Mouse (Mus musculus) ovary, postnatal 14 days (tissue): ENCODE measurements at regions not wholly inside any gene's neighbourhood (a gene's known extent, or its start where the extent isn't known, plus 50 kb on each side); places are given as distances from the start of the nearest gene placed in this dataset.

Experiments used
- DNase-seq: peaks from one replicate; pipeline ENCODE4 v3.0.0; 2022; ENCODE audit warnings: low spot score

DNA sequence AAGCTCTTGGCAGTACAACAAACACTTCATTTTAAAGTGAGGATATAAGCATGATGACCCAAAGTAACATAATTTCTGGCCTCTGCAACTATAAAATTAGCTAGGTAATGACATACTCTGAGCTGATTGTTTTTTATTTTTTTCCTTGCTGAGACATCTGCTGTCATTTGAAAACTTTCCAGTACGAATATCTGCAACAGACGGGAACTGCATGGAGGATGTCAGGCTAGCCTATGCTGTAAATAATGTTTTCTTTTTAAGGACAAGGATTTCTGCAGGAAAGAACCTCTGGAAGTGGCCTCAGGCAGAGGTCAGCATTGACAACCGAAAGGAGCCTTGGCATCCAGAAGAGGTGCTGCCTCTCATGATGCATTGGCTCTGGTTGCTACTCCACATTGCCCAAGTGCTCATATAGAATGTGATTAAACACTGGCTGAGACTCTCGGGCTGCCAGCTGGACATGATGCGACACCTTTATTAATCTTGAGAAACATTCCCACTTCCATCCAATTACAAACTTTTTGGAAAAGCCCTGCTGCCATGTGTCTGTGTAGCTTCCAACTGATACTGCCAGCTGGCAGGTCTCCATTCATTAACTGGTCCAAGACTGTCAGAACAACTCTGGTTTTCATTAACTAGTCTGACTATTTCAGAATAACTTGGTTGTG is 837.9 kb downstream of the Ryr2 start:
- peak; percentile 17 for DNase-seq

DNA sequence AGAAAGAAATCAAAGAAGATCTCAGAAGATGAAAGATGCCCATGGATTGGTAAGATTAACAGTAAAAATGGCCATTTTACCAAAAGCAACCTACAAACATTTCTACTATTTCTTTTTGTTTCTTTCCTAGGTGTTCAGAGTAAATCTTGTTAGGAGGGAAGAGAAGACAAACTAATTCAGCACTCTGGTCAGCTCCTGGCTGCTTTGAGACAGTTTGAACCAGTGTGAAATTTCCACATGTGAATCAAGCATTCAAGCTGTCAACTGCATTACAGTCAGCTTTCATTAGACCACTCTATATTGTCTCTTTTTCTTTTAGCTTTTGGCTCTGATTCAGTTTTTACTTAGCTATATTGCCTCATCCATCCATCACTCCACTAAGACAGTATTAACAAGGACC is 859.2 kb downstream of the Ryr2 start:
- no peak for DNase-seq

DNA sequence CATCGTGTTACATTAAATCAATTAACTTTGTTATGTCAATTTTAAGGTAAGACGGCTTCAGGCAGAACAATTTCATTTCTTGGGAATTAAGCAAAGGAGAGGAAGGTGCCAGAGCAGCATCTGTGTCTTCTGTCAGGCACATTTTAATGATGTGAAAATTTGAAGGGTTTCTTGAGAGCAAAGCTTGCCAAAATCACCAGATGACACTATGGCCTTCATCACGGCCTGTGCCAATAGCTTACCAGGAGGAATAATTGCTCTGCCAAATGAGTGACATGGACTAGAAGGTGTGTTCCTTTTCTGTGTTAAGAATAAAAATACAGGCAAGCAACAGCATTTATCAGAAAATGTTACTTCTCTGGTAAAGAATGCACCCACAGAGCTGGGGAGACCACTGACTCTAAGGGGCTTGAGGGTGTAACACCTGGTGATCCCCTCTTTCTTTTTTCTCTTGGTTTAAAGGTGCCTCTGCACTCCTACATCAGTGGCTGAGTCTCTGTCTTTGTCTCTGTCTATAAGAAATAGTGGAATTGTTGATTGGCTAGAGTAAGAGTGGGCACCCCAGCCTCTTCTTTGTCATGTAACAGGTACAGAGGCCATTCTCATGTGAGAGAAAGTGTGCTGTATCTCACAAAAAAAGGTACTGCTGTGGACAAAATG is 856.2 kb upstream of the Chrm3 start:
- no peak for DNase-seq

DNA sequence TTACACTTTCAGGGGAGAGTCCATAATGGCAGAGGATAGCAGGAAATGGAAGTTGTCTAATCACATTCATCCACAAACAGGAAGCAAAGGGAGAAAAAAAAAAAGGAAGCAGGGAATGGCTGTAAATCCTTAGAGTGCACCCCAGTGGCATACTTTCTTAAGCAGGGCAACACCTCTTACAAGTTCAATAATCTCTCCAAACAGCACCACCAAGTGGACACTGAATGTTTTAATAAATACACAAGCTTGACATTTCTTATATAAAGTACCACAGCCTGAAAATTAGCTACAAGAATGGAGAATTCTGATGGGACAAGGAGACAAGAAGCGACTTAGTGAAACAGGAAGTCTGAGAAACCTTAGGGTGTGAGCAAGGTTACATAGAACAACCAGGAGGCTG is 849.5 kb upstream of the Chrm3 start:
- DNase-seq, result no peak

DNA sequence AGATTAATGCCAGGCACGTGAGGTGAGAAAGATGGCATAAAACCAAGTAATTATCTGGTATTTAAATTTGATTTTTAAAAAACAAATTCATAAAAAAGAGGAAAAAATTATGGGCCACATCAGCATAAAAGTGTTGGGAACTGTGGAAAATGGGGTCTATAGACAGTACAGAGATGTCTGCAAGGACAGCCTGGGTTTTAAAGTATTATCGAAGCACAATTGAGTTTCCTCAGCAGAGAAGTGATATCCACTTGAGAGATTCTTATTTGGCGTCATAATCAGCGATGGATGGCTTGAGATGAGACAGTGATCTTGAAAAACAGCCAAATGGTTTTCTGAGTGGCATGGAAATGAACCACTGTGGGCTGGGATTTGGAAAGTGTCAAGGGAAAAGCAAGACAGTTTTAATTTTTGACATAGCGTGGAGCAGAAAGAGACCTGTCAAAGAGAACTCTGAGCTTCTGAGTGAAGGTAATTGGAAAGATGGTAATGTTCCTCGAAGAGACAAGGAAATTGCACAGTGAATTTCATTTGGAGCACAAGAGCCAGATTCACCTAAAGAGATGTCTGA is 844.7 kb upstream of the Chrm3 start:
- no peak for DNase-seq

DNA sequence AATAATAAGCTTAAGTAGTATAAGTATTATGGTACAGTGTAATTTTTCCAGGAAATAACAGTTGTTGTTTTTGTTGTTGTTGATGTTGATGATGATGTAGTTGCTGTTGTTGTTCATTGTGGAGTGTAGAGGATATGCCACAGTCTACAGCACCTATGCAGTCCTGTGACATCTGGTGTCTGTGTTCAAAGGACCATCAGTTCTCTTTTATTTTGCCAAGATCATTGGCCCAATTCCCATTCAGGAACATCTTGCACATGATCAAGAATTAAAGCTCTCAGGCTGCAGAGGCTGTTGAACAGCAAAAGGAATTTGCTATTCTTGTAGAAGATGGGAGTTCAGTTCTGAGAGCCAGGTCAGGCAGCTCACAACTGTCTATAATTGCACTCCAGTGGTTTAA is 841.3 kb upstream of the Chrm3 start:
- no peak for DNase-seq

DNA sequence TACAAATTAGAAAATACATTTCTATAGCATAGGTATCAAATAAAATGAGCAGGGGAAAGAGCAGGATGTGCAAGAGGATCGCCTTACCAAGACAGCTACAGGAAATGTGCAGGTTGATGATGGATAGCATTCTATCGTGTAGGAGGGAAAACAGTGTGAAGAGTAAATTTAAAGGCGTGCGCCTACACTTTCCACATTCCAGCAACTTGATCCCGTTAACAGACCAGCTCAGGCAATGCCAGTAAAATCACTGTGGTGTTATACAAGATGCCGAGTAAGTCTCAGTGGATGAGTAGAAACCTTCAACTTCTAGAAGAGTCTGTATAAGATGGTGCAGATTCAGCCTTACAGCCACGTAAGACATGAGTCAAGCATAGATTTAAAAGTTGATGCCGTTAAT is 831.8 kb upstream of the Chrm3 start:
- DNase-seq, result no peak

DNA sequence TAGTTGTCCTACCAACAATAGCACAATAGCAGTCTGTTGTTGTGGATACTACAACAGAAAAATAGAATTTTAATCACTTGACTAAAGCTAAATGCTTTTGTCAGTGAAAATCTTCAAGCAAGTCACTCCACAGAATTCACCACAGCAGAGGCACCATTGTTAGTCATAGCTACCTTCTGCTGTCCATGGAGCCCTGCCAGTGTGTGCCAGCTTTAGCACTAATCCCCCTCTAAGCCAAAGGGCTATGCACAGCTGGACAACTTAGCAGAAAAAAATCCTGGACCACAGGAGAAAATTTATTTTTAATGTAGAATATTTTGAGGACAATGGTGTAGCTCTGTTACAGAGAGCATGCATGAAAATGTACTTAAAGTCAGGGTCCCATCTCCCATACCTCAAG is 820.5 kb upstream of the Chrm3 start:
- no peak for DNase-seq

DNA sequence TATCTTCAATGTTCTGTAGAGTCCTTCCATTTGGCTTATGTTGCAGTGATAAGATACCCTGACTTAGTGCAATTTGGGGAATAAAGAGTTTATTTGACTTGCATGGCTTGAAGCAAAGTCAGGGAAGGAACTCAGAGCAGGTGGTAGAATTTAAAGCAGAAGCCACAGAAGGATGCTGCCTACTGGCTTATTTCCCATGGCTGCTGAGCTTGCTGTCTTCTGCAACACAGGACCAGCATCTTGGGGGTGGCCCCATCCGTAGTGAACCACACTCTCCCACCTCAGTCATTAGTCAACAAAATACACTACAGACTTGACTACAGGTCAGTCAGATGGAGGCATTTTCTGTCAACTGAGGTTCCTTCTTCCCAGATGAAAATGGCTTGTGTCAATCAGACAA is 819.7 kb upstream of the Chrm3 start:
- DNase-seq, result no peak

DNA sequence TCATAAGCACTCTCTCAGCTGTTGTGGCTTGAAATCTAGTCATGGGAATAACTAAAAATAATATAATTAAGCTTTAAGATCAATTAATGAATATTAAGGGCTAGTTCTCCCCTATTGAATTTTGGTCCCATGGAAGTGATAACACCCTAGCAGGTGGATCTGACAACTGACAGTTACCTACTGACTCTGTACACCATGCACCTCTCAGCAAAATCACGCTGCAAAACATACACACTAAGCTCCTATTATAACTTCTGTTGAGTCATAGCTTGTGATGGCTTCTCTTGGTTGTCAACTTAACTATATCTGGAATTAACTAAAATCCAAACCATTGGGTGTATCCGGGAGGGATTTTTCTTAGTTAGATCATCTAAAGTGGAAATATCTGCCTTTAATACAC is 817.9 kb upstream of the Chrm3 start:
- no peak for DNase-seq

DNA sequence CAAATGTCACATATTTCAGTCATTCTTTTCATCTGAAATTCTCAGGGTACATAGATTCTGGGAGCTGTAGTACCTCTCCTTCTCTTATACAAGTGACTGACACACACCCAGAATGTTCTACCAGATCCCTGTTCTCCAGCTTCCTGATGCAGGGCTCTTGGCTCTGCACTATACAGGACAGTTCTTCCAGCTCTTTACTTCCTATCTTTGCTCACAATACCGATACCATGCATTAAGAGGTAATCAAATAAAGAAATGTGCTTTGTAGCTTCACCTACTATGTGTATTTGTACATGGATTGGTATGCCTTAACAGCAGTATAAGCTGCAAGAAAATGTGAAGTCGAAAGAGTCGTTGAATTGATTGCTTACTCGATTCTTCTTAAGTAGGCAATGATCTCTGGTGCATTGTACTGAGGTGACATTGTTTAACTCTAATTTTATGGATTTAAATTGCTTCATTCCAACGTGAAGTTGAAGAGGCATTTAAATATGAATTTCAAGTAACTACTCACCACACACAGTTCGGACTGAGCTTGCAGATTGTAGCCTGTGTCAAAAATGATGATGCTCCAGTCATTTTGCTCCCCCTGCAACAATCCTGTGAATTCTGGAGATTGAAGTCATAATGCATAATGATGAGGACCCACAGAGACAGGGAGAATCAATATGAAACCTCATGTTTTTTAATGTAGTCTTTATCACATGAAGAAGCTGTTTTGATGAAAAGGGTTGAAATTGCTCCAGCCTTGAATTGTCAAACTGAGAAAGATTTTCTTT is 817.2 kb upstream of the Chrm3 start:
- no peak for DNase-seq

DNA sequence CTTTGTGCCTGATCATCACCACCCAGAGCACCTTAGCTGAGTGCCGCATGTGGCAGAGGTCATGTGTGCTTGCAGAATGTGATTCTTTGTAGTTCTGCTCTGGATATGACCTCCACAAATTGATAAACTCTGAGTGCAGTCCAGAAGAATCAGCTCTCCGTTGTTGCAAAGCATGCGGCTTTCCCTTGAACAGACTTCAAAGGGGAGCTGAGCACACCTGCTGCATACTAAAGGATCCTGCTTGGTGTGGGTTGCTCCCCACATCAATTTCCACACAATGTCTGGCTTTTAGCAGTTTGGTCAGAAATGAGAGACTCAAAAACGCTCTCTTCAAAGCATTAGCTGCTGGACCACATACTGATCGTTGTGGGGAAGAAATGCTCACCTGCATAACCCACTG is 806.5 kb upstream of the Chrm3 start:
- DNase-seq, result no peak

DNA sequence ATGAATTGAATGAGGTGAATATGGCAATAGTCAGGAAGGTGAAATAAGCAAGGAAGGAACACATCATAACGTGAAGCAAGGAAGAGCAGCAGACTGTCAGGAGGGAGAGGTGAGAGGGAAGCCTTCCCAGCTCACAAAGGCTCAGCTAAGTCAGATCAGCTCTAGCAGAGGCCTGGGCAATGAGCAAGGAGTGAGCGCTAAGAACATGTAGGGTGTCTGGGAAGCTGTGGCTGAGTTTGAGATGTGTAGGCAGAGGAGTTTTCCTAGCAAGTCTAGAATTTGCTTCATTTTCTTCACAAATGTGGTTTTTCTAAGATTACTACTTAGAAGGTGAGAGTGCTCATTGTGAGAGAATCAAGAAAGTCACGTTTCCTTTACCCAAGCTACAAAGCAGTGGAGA is 803.5 kb upstream of the Chrm3 start:
- no peak for DNase-seq

DNA sequence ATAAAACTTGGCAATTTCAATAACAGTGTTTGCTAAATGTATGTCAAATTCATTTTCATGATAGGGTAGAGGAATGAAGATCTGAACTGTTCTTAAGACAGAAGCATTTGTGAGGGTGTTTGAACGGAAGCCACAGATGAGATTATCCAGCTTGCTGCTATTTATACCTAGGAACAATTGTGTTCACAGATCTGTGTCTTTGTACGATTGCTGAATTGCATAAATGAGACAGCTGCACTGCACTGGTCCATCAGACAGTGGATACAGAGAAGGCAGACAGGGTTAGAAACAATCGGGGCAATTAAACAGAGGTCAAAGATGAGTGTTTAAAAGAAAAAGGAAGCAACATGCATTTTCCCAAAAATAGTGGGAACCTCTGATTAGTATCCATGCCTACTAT is 786.6 kb upstream of the Chrm3 start:
- DNase-seq, result no peak

DNA sequence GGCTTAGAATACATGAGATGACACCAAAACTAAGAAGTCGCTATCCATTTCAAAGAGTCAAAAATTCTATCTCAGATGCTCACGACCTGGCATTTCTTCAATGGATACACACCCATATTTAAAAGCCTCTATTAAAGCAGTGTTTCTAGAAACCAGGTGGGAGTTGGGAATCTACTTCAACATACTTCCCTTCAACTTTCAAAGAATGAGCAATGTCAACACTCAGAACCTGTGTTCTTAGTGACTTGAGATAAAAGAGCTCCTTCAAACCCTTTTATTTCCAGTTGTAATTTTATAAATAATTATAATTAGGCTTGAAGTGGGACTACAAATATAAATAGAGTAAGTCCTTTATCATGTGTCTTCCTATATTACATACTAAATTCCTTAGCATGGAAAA is 747.0 kb upstream of the Chrm3 start:
- no peak for DNase-seq

DNA sequence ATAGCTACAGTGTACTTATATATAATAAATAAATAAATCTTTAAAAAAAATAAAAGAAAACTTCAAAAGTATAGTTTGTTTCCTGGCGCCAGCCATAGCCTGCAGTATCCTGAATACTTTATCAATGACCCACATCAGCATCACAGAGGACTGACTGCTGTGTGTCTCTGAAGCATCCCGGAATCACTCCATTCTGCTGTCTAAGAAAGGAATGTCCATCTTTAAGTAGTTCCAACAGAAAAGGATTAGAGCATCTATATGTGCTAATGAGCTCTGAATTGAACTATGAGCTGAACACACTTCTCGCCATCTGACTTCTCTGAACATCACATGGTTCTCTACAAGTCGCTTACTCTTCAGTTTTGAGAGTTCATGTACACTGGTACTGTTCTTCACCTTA is 745.8 kb upstream of the Chrm3 start:
- DNase-seq, result no peak

DNA sequence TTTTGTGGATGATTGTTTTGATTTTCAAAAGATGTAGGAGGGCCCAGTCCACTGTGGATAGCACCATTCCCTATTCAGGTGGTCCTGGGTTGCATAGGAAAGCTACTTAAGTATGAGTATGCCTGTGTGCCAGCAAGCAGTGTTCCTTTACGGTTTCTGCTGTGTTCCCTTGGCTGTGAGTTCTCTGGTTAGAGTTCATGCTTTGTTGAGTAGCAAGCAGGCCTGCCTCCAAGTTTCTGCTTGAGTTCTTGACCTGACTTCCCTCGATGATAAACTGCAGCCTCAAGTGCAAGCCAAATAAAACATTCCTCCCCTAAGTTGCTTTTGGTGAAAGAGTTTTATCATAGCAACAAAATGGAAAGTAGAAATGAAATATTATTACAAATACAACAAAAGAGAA is 744.9 kb upstream of the Chrm3 start:
- DNase-seq, result no peak

DNA sequence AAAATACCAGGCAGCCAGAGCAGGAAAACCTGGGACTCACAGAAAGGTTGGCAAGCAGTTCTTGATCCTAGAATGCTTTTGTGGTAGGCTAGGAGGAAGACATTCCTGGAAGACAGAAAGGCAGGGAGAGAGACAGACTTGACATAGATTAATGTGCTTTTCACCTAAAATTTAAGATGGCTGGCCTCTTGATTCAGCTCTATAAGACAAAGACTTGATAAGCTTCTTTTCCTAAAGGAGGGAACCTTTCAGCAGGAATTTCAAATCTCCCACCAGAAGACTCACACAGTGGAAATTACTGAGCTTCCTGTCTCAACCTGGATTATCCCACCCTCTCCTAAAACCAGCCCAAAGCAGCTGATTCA is 738.9 kb upstream of the Chrm3 start:
- DNase-seq, result no peak

DNA sequence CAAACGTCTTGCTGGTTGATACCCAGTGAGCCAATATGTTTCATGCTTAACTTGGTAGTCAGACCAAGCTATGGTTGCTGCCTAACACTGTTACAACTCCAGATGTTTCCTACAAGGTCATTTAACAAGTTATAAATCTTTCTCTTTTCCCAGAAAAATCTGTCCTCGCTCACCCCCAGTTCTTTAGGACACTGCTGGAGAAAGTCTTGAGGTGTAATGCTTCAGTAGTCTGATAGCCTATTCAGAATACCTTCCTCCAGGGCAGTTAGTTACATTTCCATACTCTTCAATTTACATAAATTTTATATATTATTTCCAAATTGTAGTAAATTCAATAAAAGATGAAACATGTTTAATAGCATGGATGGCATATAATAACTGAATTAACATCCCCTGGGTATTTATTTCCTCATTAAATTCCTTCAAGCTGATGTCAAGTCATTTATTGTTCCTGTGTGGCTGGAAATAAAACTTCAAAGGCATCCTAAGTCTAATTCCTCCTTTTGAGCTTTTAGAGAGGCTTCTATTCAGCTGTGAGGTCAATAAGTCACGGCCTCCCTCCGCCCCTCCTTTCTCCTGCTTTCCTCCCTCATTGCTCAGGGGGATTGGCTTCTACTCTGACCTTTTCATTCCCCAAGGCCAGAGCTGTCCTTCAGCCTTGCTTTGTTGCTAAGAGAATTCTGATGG is 738.4 kb upstream of the Chrm3 start:
- DNase-seq, result peak; percentile 9

DNA sequence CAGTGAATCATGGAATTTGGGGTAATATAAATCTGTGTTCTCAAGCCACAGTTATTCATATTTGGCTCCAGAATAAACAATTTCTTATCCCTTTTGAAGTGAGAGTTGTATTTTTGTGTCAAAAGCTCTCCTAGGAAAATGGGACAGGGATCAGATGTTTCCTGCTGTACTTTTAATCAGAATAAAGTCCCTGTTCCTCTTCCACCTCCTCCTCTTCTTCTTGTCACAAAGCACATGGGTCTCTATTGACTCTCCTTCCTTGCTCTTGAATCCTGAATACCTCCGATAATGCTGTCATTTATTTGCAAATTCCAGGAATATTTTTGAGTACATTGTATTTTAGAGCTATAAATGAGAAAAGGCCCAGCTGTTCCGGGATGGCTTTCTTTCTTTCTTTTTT is 732.3 kb upstream of the Chrm3 start:
- no peak for DNase-seq
